In the genomic region with DNA sequence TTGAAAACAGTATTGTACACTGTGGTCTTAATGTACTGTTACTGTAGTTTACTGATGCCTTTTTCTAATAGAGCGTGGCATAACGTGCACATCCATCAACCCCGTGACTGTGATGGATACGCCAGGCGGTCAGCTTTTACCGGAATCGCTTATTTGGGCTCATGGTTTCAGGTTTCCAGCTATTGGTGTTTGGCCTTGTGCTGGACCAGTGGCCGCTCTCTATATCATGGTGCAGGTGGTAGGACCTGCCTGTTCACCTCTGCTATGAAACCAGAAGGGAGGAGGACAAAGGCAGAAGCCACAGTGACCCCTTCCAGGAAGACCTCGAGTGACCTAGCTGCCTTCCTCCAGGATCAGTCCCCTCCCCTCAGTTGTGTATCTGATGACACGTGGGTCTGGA, we compare ENCODE assay signal across 23 mouse cellular contexts.
A peak's percentile ranks its signal among the peaks of the same experiment; 100 is the strongest.
DNase-seq lines count a peak whose midpoint lies in the region; ATAC-seq and TF ChIP-seq lines count a peak whose summit lies in the region.
"Had no signal": no experiment of that assay in that cellular context is flagged by ENCODE, and none has a peak within 500 bp of the region (broad histone marks: within the 10 kb centered on the region; RNA-seq: fewer than 3 reads in every experiment).

No protein-coding gene starts in this region.

- no peak overlapping the region for H3K4me3 ChIP-seq in kidney, embryonic 15.5 days (replicated peaks)
- H3K4me3 ChIP-seq in neural tube, embryonic 12.5 days, result no peak overlapping the region
- no peak overlapping the region for H3K4me3 ChIP-seq in midbrain, postnatal 0 days (ENCODE audit: low read depth, low read length)
- H3K4me3 ChIP-seq: embryonic facial prominence, embryonic 12.5 days; embryonic facial prominence, embryonic 15.5 days; gastrocnemius, adult 2 months; hindbrain, embryonic 12.5 days; hindbrain, embryonic 15.5 days had no signal

- H3K4me1 ChIP-seq in kidney, embryonic 15.5 days, result peaks cover 63% of the 10 kb centered on the region
- 0 out of 2 replicates have a peak, but pooled peaks cover 7% of the 10 kb centered on the region for H3K4me1 ChIP-seq in neural tube, embryonic 12.5 days
- H3K4me1 ChIP-seq in midbrain, postnatal 0 days (ENCODE audit: insufficient read depth, low read length), result no peaks in the 10 kb centered on the region

- H3K27me3 ChIP-seq in kidney, embryonic 15.5 days, result no peaks in the 10 kb centered on the region
- H3K27me3 ChIP-seq in neural tube, embryonic 12.5 days (replicated peaks), result no peaks in the 10 kb centered on the region
- no peaks in the 10 kb centered on the region for H3K27me3 ChIP-seq in midbrain, postnatal 0 days (ENCODE audit: insufficient read depth, low read length)
- H3K27me3 ChIP-seq: embryonic facial prominence, embryonic 12.5 days; embryonic facial prominence, embryonic 15.5 days; hindbrain, embryonic 12.5 days; hindbrain, embryonic 15.5 days had no signal

- H3K4me2 ChIP-seq in kidney, embryonic 15.5 days, result no peak overlapping the region
- H3K4me2 ChIP-seq in neural tube, embryonic 12.5 days (replicated peaks), result no peak overlapping the region
- no peak overlapping the region for H3K4me2 ChIP-seq in midbrain, postnatal 0 days (ENCODE audit: low read depth, low read length, poor library complexity, severe bottlenecking)
- H3K4me2 ChIP-seq: embryonic facial prominence, embryonic 12.5 days; embryonic facial prominence, embryonic 15.5 days; heart, embryonic 11.5 days; hindbrain, embryonic 12.5 days; hindbrain, embryonic 15.5 days had no signal

- 38% methylated on average over 10 of the region's 10 CpGs for WGBS in kidney, embryonic 15.5 days
- 78% methylated on average over 10 of the region's 10 CpGs for WGBS in neural tube, embryonic 12.5 days
- WGBS in midbrain, postnatal 0 days, result 92% methylated on average over 10 of the region's 10 CpGs

- no peaks in the 10 kb centered on the region for H3K9me3 ChIP-seq in kidney, embryonic 15.5 days (replicated peaks)
- no peaks in the 10 kb centered on the region for H3K9me3 ChIP-seq in neural tube, embryonic 12.5 days
- H3K9me3 ChIP-seq in midbrain, postnatal 0 days (ENCODE audit: low read length), result no peaks in the 10 kb centered on the region
- H3K9me3 ChIP-seq: embryonic facial prominence, embryonic 12.5 days; embryonic facial prominence, embryonic 15.5 days; hindbrain, embryonic 12.5 days; hindbrain, embryonic 15.5 days had no signal

- no peak for TF ChIP-seq CTCF in midbrain, postnatal 0 days (IDR thresholded peaks at IDR 0.05)

- no peaks in the 10 kb centered on the region for H3K36me3 ChIP-seq in kidney, embryonic 15.5 days
- H3K36me3 ChIP-seq in neural tube, embryonic 12.5 days, result no peaks in the 10 kb centered on the region
- no peaks in the 10 kb centered on the region for H3K36me3 ChIP-seq in midbrain, postnatal 0 days (ENCODE audit: insufficient read depth, low read length)
- H3K36me3 ChIP-seq: embryonic facial prominence, embryonic 12.5 days; embryonic facial prominence, embryonic 15.5 days; hindbrain, embryonic 12.5 days; hindbrain, embryonic 15.5 days had no signal

- DNase-seq in adrenal gland, postnatal 14 days, result peak; percentile 28
- no peak for DNase-seq in adrenal gland, adult 2 months
- no peak for DNase-seq in kidney, adult 9 months
- DNase-seq in neural tube, embryonic 10.5 days (ENCODE audit: extremely low spot score, low spot score), result no peak
- DNase-seq in midbrain, postnatal 0 days (ENCODE audit: low spot score), result no peak
- DNase-seq: adrenal gland, postnatal 10 days; cerebellum, adult 11 months; cerebellum, adult 2 months; cerebellum, adult 9-11 months; cerebellum, postnatal 25 days; forebrain, postnatal 0 days; gastrocnemius, adult 2 months; gastrocnemius, postnatal 14 days; heart, adult 11 months had no signal

- ATAC-seq in kidney, embryonic 15.5 days (replicated peaks; ENCODE audit: low FRiP score), result peak; percentile 73
- ATAC-seq in neural tube, embryonic 12.5 days (ENCODE audit: low FRiP score, low read depth), result 0 out of 2 replicates have a peak, but pooled peaks have one; percentile 18
- ATAC-seq in midbrain, postnatal 0 days (ENCODE audit: low FRiP score), result no peak
- ATAC-seq: activated CD4-positive, CD25-positive, alpha-beta regulatory T cell, adult 4 months; forebrain, embryonic 14.5 days; forebrain, postnatal 0 days had no signal

- H3K9ac ChIP-seq in kidney, embryonic 15.5 days, result no peak overlapping the region
- H3K9ac ChIP-seq in neural tube, embryonic 12.5 days, result no peak overlapping the region
- H3K9ac ChIP-seq in midbrain, postnatal 0 days (replicated peaks; ENCODE audit: low read length, poor library complexity, severe bottlenecking), result no peak overlapping the region
- H3K9ac ChIP-seq: embryonic facial prominence, embryonic 12.5 days; embryonic facial prominence, embryonic 15.5 days; forebrain, postnatal 0 days; hindbrain, embryonic 12.5 days; hindbrain, embryonic 15.5 days had no signal

- H3K27ac ChIP-seq in kidney, embryonic 15.5 days, result 0 out of 2 replicates have a peak overlapping the region, but pooled peaks have one; percentile 35
- no peak overlapping the region for H3K27ac ChIP-seq in neural tube, embryonic 12.5 days
- no peak overlapping the region for H3K27ac ChIP-seq in midbrain, postnatal 0 days (ENCODE audit: low read depth, low read length)
- H3K27ac ChIP-seq: embryonic facial prominence, embryonic 12.5 days; embryonic facial prominence, embryonic 15.5 days; gastrocnemius, adult 2 months; hindbrain, embryonic 15.5 days had no signal
